Mouse (Mus musculus): ENCODE data around the gene Olfr62. TPM values are rescaled to one million over a fixed set of nuclear protein-coding genes. Genes with fewer than 3 reads are reported as not detected.

Gene Olfr62
- total and polyA plus RNA-seq, 2 experiments from 2014 or later = not detected

DNA sequence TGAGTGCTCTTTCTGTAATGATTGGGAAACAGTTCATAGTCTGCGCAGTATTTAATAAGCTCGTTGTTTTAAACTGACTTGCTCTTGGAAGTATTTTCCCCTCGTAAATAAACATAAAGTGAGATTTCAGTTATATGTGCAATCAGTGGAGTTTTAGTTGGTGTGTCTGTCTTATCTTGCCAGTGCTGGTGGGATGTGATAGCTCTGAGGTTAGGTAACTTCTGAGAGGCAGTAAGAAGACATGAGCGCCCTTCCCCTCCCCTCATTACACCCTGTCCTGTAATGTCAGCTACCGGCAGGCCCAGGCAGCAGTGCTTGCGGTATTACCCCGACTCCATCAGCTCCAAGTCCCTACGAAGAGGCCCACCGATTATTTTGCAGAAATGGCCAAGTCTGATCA lies 37.0 kb upstream of the Olfr62 start:
- no peaks in the 10 kb centered on the region for H3K27me3 ChIP-seq (ENCODE audit: insufficient read depth, low read length)
- peak overlapping the region; percentile 73 for H3K4me2 ChIP-seq (ENCODE audit: low read depth, low read length, poor library complexity, severe bottlenecking)
- TF ChIP-seq CTCF (IDR thresholded peaks at IDR 0.05) = no peak
- ATAC-seq (ENCODE audit: low FRiP score) (no peak), DNase-seq (ENCODE audit: low spot score) (no peak)
- H3K4me3 ChIP-seq (ENCODE audit: low read depth, low read length) = peak overlapping the region; percentile 69
- H3K9me3 ChIP-seq (ENCODE audit: low read length) = no peaks in the 10 kb centered on the region
- peaks cover 6% of the 10 kb centered on the region; the same call in 1 of the 2 replicates for H3K4me1 ChIP-seq (ENCODE audit: insufficient read depth, low read length)
- H3K9ac ChIP-seq (replicated peaks; ENCODE audit: low read length, poor library complexity, severe bottlenecking) = no peak overlapping the region
- WGBS = 91% methylated on average over 9 of the region's 9 CpGs
- peaks cover 30% of the 10 kb centered on the region for H3K36me3 ChIP-seq (ENCODE audit: insufficient read depth, low read length)
- no peak overlapping the region for H3K27ac ChIP-seq (ENCODE audit: low read depth, low read length)

- peaks cover 31% of the 10 kb centered on the region for H3K36me3 ChIP-seq (ENCODE audit: insufficient read depth, low read length)
- no peak overlapping the region for H3K4me2 ChIP-seq (ENCODE audit: low read depth, low read length, poor library complexity, severe bottlenecking)
- H3K9ac ChIP-seq (replicated peaks; ENCODE audit: low read length, poor library complexity, severe bottlenecking) = no peak overlapping the region
- H3K27ac ChIP-seq (ENCODE audit: low read depth, low read length) = no peak overlapping the region
- no peaks in the 10 kb centered on the region for H3K9me3 ChIP-seq (ENCODE audit: low read length)
- H3K4me1 ChIP-seq (ENCODE audit: insufficient read depth, low read length) = no peaks in the 10 kb centered on the region
- ATAC-seq (ENCODE audit: low FRiP score) = no peak
- WGBS = 79% methylated on average over 5 of the region's 5 CpGs
- no peak for TF ChIP-seq CTCF (IDR thresholded peaks at IDR 0.05)
- no peak for DNase-seq (ENCODE audit: low spot score)
- no peaks in the 10 kb centered on the region for H3K27me3 ChIP-seq (ENCODE audit: insufficient read depth, low read length)
- no peak overlapping the region for H3K4me3 ChIP-seq (ENCODE audit: low read depth, low read length)
These were observed 28.5 kb upstream of the Olfr62 start for GRCm38 (mm10) chr4:118630261-118630660.

DNA sequence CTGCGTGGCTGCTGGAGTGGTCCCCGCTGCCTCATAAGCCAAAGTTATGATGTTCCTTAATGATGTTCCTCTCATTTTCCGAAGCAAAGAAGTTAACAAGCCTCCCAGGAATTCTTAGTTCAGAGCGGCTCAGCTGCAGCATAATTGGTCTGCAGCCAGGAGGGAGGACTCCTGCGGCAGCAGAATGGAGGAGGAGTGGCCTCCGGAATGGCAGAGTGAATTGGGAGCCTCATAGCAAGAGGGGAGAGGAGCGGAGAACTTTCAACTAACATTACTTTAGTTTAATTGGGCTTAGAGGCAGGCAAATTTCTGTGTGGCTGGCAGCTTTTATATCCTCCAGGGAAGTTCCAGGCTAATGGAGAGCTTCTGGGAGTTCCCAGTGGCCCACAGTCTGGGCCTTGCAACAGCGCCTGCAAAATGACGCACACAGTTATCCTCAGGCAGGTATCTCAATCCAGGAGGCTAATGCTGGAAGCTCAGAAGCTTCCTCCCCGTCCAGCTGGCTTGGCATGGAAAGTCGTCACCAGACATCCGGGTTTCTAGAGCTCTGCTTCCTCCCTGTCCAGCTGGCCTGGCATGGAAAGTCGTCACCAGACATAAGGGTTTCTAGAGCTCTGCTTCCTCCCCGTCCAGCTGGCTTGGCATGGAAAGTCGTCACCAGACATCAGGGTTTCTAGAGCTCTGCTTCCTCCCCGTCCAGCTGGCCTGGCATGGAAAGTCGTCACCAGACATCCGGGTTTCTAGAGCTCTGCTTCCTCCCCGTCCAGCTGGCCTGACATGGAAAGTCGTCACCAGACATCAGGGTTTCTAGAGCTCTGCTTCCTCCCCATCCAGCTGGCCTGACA lies 16.2 kb upstream of the Olfr62 start:
- H3K27ac ChIP-seq (ENCODE audit: low read depth, low read length) = no peak overlapping the region
- DNase-seq (ENCODE audit: low spot score) (peak; percentile 71), ATAC-seq (ENCODE audit: low FRiP score) (no peak)
- H3K4me2 ChIP-seq (ENCODE audit: low read depth, low read length, poor library complexity, severe bottlenecking) = no peak overlapping the region
- no peaks in the 10 kb centered on the region for H3K9me3 ChIP-seq (ENCODE audit: low read length)
- TF ChIP-seq CTCF (IDR thresholded peaks at IDR 0.05) = no peak
- H3K4me3 ChIP-seq (ENCODE audit: low read depth, low read length) = no peak overlapping the region
- 44% methylated on average over 20 of the region's 20 CpGs for WGBS
- H3K27me3 ChIP-seq (ENCODE audit: insufficient read depth, low read length) = no peaks in the 10 kb centered on the region
- H3K9ac ChIP-seq (replicated peaks; ENCODE audit: low read length, poor library complexity, severe bottlenecking) = no peak overlapping the region
- no peaks in the 10 kb centered on the region for H3K36me3 ChIP-seq (ENCODE audit: insufficient read depth, low read length)
- no peaks in the 10 kb centered on the region for H3K4me1 ChIP-seq (ENCODE audit: insufficient read depth, low read length)

DNA sequence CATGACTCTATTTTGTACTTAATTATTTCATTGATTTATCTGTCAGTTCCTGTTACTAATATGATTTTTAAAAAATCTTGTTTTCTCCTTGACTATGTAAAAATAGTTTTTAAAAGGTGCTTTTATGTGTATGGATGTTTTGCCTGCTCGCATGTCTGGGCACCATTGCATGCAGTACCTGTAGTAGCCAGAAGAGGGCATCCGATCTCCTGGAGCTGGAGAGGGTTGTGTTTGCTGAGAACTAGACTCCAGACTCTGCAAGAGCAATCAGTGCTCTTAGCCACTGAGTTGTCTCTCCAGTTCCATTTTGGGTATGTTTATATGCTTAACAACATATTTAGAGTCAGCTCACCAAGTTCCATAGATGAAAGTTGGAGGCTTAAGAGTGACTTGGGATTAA lies 13.5 kb upstream of the Olfr62 start:
- Histone ChIP-seq H3K36me3 (ENCODE audit: insufficient read depth, low read length) (no peaks in the 10 kb centered on the region), H3K4me3 (ENCODE audit: low read depth, low read length) (no peak overlapping the region), H3K27ac (ENCODE audit: low read depth, low read length) (no peak overlapping the region), H3K9ac (replicated peaks; ENCODE audit: low read length, poor library complexity, severe bottlenecking) (no peak overlapping the region), H3K4me2 (ENCODE audit: low read depth, low read length, poor library complexity, severe bottlenecking) (no peak overlapping the region), H3K4me1 (ENCODE audit: insufficient read depth, low read length) (no peaks in the 10 kb centered on the region), H3K9me3 (ENCODE audit: low read length) (no peaks in the 10 kb centered on the region), H3K27me3 (ENCODE audit: insufficient read depth, low read length) (no peaks in the 10 kb centered on the region)
- peak; percentile 78 for TF ChIP-seq CTCF (IDR thresholded peaks at IDR 0.05)
- ATAC-seq (ENCODE audit: low FRiP score) (no peak), DNase-seq (ENCODE audit: low spot score) (peak; percentile 22)
- 12% methylated on average over 2 of the region's 2 CpGs for WGBS

- H3K4me2 ChIP-seq (ENCODE audit: low read depth, low read length, poor library complexity, severe bottlenecking) = no peak overlapping the region
- H3K9me3 ChIP-seq (ENCODE audit: low read length) = no peaks in the 10 kb centered on the region
- WGBS = 77% methylated on average over 2 of the region's 2 CpGs
- H3K36me3 ChIP-seq (ENCODE audit: insufficient read depth, low read length) = no peaks in the 10 kb centered on the region
- no peak overlapping the region for H3K4me3 ChIP-seq (ENCODE audit: low read depth, low read length)
- no peak for DNase-seq (ENCODE audit: low spot score)
- TF ChIP-seq CTCF (IDR thresholded peaks at IDR 0.05) = no peak
- no peaks in the 10 kb centered on the region for H3K4me1 ChIP-seq (ENCODE audit: insufficient read depth, low read length)
- ATAC-seq (ENCODE audit: low FRiP score) = no peak
- no peak overlapping the region for H3K9ac ChIP-seq (replicated peaks; ENCODE audit: low read length, poor library complexity, severe bottlenecking)
- H3K27me3 ChIP-seq (ENCODE audit: insufficient read depth, low read length) = no peaks in the 10 kb centered on the region
- H3K27ac ChIP-seq (ENCODE audit: low read depth, low read length) = no peak overlapping the region
These were observed 28.3 kb downstream of the Olfr62 start for GRCm38 (mm10) chr4:118687086-118687485.

DNA sequence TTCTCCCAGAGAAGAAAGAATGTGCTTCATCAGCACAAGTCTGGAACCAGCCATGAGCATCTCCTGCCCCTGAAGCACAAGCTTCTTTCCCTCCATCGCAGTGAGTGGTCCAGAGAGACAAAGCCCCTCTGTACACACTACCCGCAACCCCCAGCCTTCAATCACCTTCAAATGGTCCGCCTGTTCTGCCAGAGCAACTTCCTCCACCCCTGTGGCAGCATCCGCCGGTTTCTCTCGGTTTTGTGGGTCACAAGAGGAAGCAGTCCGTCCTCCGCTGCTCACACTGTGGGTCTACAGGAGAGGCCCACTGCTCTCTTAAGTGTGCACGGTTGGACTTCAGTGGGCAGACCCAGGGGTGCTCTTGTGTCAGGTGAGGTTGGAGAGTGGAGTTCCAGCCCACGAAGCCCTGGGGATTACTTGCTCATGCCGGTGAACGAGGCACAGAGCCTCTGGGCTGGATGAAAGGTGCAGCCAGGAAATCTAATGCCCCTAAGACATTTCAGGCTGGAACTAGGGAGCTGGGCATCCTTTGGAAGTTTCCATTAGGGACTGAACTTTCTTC lies 33.7 kb downstream of the Olfr62 start, which contains the start of gene Olfr1342:
TSS of gene Olfr1342 (minus strand) at position 345 of the 562 bp plus-strand sequence.
- H3K36me3 ChIP-seq (ENCODE audit: insufficient read depth, low read length) = no peaks in the 10 kb centered on the region
- H3K4me3 ChIP-seq (ENCODE audit: low read depth, low read length) = no peak within 1 kb of the TSS
- DNase-seq (ENCODE audit: low spot score) = no peak
- ATAC-seq (ENCODE audit: low FRiP score) = no peak
- H3K9ac ChIP-seq (replicated peaks; ENCODE audit: low read length, poor library complexity, severe bottlenecking) = no peak within 1 kb of the TSS
- no peak within 1 kb of the TSS for H3K27ac ChIP-seq (ENCODE audit: low read depth, low read length)
- no peaks in the 10 kb centered on the region for H3K27me3 ChIP-seq (ENCODE audit: insufficient read depth, low read length)
- H3K4me1 ChIP-seq (ENCODE audit: insufficient read depth, low read length) = no peaks in the 10 kb centered on the region
- no peaks in the 10 kb centered on the region for H3K9me3 ChIP-seq (ENCODE audit: low read length)
- no peak within 1 kb of the TSS for H3K4me2 ChIP-seq (ENCODE audit: low read depth, low read length, poor library complexity, severe bottlenecking)
- 60% methylated on average over 12 of the region's 12 CpGs for WGBS
- no peak for TF ChIP-seq CTCF (IDR thresholded peaks at IDR 0.05)

All from midbrain, postnatal 0 days (tissue).